Mouse (Mus musculus) CH12.LX (cell line): ENCODE measurements around the gene Rnf31.

ENCODE experiments used
- MAX ChIP-seq: IDR thresholded peaks from 2 replicates; pipeline ENCODE4 v1.6.1; 2011; ENCODE audit warnings: low read length, improper control_type of control experiment
- RCOR1 ChIP-seq: conservative IDR thresholded peaks from 2 replicates; pipeline ENCODE4 v1.6.1; 2012; ENCODE audit warnings: low read depth, mild to moderate bottlenecking, inconsistent platforms, low read length, improper control_type of control experiment
- USF1 ChIP-seq: IDR thresholded peaks from 2 replicates; pipeline ENCODE4 v1.6.1; 2014; ENCODE audit warnings: low read depth, mild to moderate bottlenecking, inconsistent platforms, low read length, improper control_type of control experiment

DNA sequence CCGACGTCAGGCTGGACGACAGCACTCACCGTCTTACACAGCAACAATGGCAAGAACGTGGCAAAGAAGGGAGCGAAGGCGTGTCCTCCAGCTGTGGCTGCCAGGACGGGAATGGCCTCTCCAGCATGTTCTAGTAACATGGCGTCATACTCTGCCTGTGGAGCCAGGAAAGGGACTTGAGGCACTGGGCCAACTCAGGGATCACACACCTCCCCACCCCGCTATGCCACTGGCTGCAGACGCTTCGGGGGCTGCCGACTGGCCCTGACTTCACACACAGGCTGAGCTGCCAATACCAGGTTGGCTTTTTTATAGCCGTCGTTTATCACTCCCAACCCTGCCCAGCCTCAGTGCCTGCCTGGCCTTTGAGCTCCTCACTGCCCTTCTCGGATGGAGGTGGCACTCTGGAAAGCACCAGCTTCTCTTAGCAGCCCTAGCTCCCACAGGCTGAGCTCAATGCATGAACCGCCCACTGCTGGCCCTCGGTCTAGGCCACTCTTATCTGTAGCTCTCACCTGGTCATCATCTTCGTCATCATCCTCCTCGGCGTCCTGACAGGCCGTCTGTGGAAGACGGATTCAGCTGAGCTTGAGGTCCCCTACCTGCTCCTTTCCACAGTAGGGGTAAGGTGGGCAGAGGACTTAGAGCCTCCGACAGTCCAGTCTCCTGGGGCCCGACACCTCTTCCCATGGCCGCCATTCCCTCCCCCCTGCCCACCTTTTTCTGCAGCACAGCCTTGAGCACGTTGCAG is 36.7 kb downstream of the Rnf31 start:
- no peak for TF ChIP-seq RCOR1
- no peak for TF ChIP-seq MAX
- no peak for TF ChIP-seq USF1
